Mouse (Mus musculus) spleen, adult 12 weeks (tissue): ENCODE results near the gene 4930512M02Rik.
"Not testable (repeated sequence)": the region's sequence is repeated elsewhere in the genome, so short reads cannot be mapped to it uniquely, and the experiment has no call there.

ENCODE experiments used
- DNase-seq: peaks from one replicate; pipeline ENCODE4 v3.0.0; 2022; ENCODE audit warnings: low spot score

Gene 4930512M02Rik

GRCm38 (mm10) chr11:11627735-11628134 lies at the start of gene 4930512M02Rik:
Gene 4930512M02Rik, minus strand, starts transcription at chr11:11627835.
- DNase-seq = not testable (repeated sequence)

DNA sequence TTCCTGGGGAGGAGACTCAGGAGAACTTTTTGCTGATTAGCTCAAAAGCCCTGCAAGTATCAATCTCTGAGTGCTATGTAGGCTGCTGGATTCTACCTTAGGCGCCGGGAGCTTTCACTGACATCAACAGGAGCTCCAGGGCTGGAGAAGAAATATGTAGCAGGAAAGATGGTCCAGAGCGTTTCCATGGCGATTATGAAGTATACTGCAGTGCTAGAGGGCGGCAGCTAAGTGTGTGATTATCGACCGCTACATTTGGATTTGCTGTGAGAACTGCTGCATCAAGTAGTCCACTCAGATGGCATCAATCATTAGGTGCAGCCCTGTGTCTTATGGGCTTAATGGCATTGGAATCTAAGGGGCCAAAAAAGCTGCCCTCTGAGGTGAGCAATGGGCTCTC lies 49.5 kb upstream of the 4930512M02Rik start:
- DNase-seq = no peak

- no peak for DNase-seq
Observed at GRCm38 (mm10) chr11:11676068-11676741, 48.6 kb upstream of the 4930512M02Rik start.

GRCm38 (mm10) chr11:11675063-11675462 lies 47.4 kb upstream of the 4930512M02Rik start:
- DNase-seq = no peak

DNA sequence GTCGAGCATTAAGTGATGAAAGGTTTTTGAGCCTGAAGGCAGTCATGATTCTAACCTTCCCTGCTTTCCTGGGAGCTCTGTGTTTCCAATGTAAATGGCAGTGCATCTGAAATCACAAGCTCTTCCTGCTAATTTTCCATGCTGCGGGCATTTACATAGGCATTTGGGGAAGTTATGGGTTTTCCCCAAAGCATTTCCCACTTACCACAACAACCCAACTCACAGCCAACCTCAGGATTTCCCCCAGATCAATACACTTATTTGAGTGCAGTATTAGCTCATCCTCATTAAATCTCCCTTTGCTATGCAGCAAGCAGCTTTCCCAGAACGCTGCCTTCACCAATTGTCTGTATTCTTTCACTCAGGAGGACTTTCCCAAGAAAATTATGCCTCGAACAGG lies 45.3 kb upstream of the 4930512M02Rik start:
- DNase-seq = no peak

DNA sequence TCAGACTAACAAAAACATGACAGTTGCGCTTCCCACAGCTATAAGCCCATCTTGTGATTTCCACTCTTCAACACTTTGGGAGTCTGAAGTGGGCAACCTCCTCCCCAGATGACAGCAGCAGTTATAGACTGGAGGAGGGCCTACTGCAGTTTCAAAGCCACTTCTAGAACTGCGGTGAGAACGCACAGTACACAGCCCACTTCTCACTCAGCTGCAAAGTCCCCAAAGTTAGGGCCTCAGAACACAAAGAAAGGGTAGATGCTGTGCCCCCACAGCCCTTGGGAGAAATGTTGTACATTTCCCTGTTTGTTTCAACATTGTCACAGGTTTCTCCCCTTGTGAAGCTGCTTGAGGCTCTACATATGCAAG lies 40.3 kb upstream of the 4930512M02Rik start:
- no peak for DNase-seq

GRCm38 (mm10) chr11:11667254-11667921 lies 39.8 kb upstream of the 4930512M02Rik start:
- no peak for DNase-seq

DNA sequence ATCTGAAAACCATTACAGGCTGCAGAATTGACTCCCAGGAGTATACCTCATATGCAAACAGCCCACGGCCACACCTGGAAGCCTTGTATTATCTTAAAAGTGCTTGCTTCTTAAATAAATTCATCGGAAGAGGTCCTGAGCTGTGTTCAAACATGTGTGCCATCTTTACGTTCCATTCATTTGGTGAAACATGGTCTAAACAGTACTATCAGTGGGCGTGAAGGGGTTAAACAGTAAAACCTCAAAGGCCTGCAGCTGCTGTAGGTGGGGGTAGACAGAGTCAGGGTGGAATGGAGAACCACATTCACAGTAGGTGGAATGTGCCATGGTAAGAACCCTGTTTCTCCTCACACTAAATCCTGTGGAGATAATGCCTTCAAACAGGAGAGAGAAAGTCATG lies 33.0 kb upstream of the 4930512M02Rik start:
- DNase-seq = no peak

DNA sequence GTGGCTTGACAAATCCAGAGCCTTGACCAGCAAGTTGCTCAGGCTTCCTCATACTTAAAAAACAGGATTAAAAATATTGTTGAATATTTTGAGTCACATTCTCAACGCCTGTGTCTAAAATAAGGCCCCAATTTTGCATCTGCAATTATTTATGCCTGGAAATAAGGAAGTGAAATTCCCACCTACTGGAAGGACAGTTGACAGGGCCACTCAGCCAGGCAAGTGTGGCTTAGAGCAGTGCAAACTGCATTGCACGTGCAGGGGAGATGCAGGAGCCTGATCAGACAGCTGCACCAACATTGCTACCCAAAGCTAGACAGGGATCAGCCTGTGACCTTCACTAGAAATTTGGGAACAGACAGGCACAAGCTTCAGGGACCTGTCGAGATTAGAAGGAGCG lies 31.2 kb upstream of the 4930512M02Rik start:
- no peak for DNase-seq

DNA sequence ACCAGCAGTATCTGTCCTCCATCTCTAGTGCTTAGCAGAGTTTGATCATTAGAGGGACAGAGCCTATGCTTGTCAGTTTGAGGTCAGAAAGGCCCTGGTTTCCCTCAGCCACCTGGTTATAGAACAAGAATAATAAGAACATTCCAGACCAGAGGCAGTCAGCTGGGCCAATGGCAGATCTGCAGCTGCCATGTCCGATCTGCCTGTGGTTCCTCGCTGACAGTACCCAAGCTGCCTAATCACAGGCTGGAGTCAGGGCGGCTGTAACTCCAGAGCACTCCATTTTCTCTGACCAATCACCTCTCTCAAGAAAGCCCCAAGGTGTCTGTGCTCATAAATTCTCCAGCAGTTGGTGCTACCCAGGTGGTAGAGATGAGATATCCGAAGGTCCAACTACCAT lies 30.0 kb upstream of the 4930512M02Rik start:
- DNase-seq = no peak

DNA sequence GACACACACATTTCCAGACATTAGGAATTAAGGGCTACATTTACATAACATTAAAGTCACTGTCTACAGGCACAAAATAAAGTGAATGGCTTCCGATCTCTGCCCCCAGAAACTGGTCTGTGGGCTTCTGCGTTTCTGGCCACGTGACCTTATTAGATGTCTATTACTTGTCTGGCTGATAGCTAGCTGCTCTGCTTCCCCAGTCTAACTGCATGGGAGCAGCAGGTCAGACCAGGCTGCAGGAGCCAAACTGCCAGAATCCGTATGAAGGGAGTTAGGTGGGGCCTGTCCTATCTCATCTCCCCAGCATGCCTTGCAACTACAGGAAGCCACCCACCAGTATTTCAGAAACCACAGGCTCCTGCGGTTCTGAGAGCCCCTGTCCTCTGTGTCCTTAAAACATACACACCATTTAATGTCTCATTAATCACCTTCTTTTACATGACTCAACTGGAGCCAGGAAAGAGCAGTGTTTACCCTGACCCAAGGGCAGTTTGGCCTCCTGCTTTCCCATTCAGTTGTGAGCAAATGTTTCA lies 29.4 kb upstream of the 4930512M02Rik start:
- no peak for DNase-seq

DNA sequence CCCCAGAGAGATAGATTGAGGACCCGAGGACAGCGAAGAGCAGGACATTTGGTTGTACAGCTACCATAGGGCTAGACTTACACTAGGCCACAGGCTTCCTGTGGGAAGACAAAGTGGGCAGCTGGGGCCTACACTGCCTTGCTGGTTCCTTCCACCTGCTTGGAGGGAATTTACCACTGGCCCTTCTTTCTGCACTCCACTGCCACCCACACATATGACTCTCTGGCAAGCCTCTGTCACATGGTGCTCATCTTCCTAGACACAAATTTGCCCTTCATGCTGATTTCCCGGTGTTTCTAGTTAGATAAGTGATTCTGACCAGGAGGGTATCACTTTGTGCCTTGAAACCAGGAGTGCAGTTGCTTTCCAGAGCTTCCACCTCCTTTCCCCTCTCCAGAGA lies 28.8 kb upstream of the 4930512M02Rik start:
- DNase-seq = no peak

DNA sequence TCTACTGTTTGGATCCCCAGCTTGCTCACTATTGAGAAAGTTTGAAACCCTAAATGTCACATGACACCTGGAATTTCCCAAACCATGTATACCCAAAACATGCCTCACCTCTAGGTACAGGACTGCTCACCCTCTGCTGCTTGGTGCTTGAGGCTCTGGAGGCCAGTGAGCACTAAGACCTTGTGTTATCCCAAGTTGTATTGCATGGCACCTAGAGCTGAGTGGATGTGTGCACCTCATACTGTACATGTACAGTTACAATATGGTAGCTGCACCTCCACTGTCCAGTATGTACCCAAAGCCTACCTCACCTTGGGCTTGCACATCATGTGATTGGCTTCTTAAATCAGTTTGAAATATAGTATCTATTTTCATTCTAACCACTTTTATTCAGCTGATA lies 16.7 kb upstream of the 4930512M02Rik start:
- no peak for DNase-seq

DNA sequence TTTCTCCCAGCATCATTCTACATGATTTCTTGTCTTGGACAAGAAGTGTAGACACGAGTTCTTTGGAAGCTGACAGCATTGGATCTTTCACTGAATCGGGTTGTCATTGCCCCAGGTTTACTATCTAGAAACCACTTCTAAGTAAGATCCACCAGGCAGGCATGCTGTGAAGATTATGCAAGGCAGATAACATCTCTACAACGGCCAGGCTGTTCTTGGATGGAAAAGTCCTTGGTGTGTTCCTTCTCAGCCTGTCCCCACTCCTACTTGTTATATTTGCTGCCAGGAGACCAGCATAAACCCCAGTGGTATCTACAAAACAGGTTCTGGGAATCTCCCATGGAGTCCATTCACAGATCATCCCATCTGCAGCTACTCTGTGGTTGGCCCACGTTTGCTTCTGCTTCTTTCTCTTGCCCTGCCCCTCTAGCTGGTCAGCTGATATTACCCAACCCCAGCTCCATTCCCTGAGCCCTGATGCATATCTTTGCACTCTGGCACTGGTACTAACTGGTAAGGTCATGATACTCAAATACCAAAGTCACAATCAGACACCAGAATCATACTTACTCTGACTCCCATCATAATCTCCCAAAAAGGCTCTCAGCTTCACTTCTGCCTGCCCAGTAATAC lies 3.4 kb downstream of the 4930512M02Rik start:
- no peak for DNase-seq

- DNase-seq = no peak
Observed at GRCm38 (mm10) chr11:11609243-11609642, 18.4 kb downstream of the 4930512M02Rik start.

DNA sequence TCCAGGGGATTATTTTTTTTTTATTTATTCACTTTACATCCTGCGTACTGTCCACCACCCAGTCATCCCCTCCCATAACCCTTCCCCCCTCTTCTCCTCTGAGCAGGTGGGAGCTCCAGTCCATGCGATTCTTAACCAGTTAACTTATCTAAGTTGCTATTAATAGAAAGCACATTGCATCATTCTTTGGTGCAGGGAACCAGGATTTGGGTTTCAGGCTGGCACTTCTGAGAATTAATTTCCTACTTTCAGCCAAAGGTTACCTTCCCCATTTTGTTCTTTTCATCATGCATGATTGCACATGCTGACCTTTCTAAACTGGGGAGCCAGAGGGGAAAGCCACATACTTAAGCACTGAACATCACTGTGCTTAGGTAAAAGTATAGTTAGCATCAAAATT lies 40.3 kb downstream of the 4930512M02Rik start:
- no peak for DNase-seq

- DNase-seq = no peak
Observed at GRCm38 (mm10) chr11:11586423-11586822, 41.2 kb downstream of the 4930512M02Rik start.

GRCm38 (mm10) chr11:11573691-11574090 lies 53.9 kb downstream of the 4930512M02Rik start:
- DNase-seq = no peak

GRCm38 (mm10) chr11:11570747-11571146 lies 56.9 kb downstream of the 4930512M02Rik start:
- DNase-seq = no peak

DNA sequence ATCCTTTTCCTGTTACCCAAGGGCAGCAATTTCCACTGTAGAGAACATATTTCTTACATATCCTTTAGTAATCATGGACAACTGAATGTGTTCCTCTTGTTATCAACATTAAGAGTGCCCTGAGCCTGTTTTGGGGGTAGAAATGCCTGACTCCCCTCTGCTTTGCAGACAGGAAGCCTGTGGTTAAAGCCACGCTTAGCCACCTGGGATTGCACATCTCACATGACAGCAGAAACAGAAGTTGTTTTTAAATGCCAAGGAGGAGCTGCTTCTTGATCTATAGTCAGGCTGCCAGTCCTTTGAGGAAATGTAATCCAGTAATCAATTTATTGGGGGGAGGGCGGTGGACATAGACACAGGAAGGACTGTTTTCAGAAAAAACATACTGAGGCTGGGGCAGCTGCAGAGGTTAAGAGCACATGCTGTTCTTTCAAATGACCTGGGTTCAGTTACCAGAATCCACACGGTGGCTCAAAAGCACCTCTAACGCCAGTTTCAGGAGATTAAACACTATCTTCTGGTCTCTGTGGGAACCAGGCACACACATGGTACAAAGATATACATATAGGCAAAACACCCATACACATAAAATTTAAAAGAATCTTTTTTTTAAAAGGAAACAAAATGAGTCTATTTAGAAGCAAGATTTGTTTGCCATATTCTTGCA lies 58.0 kb downstream of the 4930512M02Rik start:
- DNase-seq = peak; percentile 29

GRCm38 (mm10) chr11:11568033-11568432 lies 59.6 kb downstream of the 4930512M02Rik start:
- no peak for DNase-seq

DNA sequence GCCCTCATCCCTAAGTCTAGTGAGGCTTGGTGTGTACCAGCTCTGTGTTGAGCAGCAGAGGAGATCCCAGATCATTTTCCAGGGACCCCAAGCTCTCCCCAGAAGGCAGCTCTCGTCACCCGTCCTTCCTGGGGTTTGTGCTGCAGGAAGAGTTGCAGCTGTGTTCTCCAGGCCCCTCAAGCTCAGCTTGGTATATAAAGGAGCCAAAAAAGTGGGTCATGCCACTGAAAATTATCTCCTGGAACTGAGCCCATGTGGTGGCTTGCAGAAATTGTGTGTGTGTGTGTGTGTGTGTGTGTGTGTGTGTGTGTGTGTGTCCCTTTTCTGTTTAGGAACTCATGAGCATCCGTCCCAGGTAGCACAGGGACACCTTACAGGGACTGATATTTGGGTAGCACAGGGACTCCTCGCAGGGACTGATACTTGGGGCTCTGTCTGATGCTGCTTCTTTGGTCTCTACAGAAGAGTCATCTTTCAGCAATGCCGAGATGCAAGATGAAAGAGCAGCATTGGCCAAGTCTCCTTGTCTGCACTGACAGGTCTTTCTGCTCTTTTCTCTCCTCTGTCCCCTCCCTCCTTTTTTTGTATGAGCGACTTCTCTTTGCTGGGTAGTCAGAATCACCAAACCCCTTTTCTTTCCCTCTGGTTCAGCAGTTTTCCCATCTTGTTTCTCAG lies 62.4 kb downstream of the 4930512M02Rik start:
- DNase-seq = no peak
